Mouse (Mus musculus): ENCODE results near the gene Supt5. TPM values are rescaled to one million over a fixed set of nuclear protein-coding genes. Genes with fewer than 3 reads are reported as not detected.
"Not testable (repeated sequence)": the region's sequence is repeated elsewhere in the genome, so short reads cannot be mapped to it uniquely, and the experiment has no call there.

Supt5 gene
- total RNA-seq (2021) = 10 to 100 TPM; 60.0 to 60.1 TPM
- long read RNA-seq, experiment 1, partial matches to known transcripts = 14 of 18 reads
- long read RNA-seq, experiment 1, other reads (novel, unspliced or antisense) = 3 of 18 reads
- long read RNA-seq, experiment 2, partial matches to known transcripts = 23 of 25 reads
- long read RNA-seq, experiment 2, other reads (novel, unspliced or antisense) = 2 of 25 reads

GRCm38 (mm10) chr7:28338108-28338998 is at the start of gene Supt5:
Gene Supt5, minus strand, starts transcription at chr7:28338746.
- intact Hi-C loops (cut with DNase I; ENCODE audit: low total_unique reads) = no loop called here
- peak; percentile 97 for DNase-seq

DNA sequence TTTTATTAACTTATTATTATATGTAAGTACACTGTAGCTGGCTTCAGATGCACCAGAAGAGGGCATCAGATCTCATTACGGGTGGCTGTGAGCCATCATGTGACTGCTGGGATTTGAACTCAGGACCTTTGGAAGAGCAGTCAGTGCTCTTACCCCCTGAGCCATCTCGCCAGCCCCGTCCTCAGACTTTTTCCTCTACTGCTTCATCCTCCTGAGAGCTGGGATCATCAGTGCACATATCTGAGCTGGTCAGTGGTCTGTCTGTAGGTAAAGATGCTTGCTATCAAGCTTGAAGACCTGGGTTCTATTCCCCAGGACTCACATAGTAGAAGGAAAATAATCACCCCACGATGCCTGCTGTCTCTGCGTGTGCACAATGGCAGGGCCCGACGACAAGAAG is 48.8 kb upstream of the Supt5 start:
- intact Hi-C loops (cut with DNase I; ENCODE audit: low total_unique reads); DNase-seq: not testable (repeated sequence)

GRCm38 (mm10) chr7:28386877-28387276 is 48.3 kb upstream of the Supt5 start:
- DNase-seq; intact Hi-C loops (cut with DNase I; ENCODE audit: low total_unique reads): not testable (repeated sequence)

GRCm38 (mm10) chr7:28386462-28386861 is 47.9 kb upstream of the Supt5 start:
- intact Hi-C loops (cut with DNase I; ENCODE audit: low total_unique reads) = no loop called here

GRCm38 (mm10) chr7:28386007-28386406 is 47.5 kb upstream of the Supt5 start:
- intact Hi-C loops (cut with DNase I; ENCODE audit: low total_unique reads) = no loop called here
- DNase-seq = no peak

More at GRCm38 (mm10) chr7:28386462-28386861, 47.9 kb upstream of the Supt5 start:
- DNase-seq = peak; percentile 85

GRCm38 (mm10) chr7:28385196-28385595 is 46.6 kb upstream of the Supt5 start:
- intact Hi-C loops (cut with DNase I; ENCODE audit: low total_unique reads) = no loop called here
- no peak for DNase-seq

DNA sequence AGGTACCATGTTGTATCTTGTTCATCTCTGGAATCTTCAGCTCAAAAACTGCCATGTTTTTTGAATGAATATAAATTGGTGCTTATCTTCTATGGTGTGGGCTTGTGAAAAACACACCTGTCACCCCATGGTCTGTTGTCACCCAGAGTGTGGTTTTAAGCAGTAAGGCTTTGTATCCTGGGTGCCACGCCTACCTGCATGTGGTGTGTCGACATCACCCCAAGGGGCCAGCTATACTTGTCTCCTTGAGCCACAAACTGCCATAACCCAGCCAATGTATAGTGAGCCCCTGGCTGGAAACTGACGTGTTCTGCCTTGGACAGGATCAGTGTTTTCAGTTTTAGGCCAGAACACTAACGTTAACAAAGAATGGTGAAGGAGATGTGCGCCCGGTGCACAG is 45.6 kb upstream of the Supt5 start:
- no peak for DNase-seq
- intact Hi-C loops (cut with DNase I; ENCODE audit: low total_unique reads) = no loop called here

GRCm38 (mm10) chr7:28383606-28384005 is 45.1 kb upstream of the Supt5 start:
- intact Hi-C loops (cut with DNase I; ENCODE audit: low total_unique reads) = no loop called here
- DNase-seq = no peak

DNA sequence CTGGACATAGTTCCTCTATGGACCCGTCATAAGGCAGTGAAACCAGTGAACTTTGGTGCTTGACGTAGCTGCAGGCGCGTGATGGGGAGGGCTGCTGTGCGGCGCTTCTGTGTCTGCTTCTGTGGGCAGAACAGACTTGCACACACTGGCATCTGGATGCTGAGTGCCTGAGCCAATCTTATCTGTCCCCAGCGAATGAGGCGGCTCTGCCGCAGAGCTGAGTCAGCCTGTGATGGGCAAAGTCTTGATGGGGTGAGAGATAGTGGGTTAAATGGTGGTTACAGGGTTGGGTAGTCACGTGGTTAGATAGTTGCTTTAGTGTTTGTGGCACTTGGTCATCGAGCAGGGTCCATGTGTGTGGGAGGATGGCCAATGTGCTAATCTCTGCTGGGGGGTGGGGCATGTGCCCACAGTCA is 44.4 kb upstream of the Supt5 start:
- DNase-seq = peak; percentile 49
- intact Hi-C loops (cut with DNase I; ENCODE audit: low total_unique reads) = no loop called here

- no peak for DNase-seq
- intact Hi-C loops (cut with DNase I; ENCODE audit: low total_unique reads) = no loop called here
These were observed 43.9 kb upstream of the Supt5 start for GRCm38 (mm10) chr7:28382347-28382951.

GRCm38 (mm10) chr7:28381938-28382337 is 43.4 kb upstream of the Supt5 start:
- intact Hi-C loops (cut with DNase I; ENCODE audit: low total_unique reads) = no loop called here
- peak; percentile 86 for DNase-seq

DNA sequence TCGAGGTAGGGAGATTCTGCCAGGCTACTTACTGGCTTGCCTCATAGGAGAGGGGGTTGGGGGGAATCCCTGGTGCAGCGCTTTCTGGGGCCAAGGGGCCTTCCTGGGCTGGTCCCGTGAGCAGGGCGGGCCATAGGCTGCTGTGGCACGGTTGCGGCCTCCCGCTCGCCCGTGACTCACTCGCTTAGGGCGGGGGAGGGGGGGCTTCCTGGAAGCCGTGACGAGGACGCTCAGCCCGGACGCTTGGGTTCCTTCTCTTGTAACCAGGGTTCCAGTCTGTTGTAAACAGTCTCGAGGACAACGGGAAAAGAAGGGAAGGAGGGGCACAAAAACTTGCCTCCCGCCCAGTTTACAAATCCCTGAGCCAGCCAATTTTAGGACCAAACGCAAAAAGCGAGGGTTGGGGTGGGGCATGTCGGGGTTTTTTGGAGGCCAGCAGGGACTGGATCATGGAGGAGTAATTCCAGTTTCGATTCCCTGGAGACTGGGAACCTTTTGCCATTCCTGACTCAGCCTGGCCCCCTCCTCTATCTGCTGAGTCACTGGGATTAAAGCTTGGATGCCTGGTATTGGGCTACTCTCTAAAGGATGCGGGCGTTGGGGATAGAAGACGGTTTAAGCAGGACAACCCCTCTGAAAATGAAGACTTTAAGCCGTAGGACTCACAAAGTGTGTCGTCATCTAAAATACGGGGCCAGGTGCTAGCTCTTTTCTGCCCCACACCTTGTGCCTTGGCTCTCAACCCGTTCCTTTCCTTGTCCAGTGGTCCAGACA is 42.7 kb upstream of the Supt5 start:
- DNase-seq = peak; percentile 87
- intact Hi-C loops (cut with DNase I; ENCODE audit: low total_unique reads) = no loop called here

- DNase-seq = no peak
- intact Hi-C loops (cut with DNase I; ENCODE audit: low total_unique reads) = no loop called here
These were observed 41.9 kb upstream of the Supt5 start, which contains the start of gene Zfp36 for GRCm38 (mm10) chr7:28380237-28381016. Gene Zfp36, minus strand, starts transcription at chr7:28380253.

- peak; percentile 96 for DNase-seq
- intact Hi-C loops (cut with DNase I; ENCODE audit: low total_unique reads) = no loop called here
These were observed 40.5 kb upstream of the Supt5 start for GRCm38 (mm10) chr7:28378769-28379651.

- intact Hi-C loops (cut with DNase I; ENCODE audit: low total_unique reads) = no loop called here
- DNase-seq = peak; percentile 45
These were observed 39.6 kb upstream of the Supt5 start for GRCm38 (mm10) chr7:28378066-28378690.

GRCm38 (mm10) chr7:28377190-28378065 is 38.9 kb upstream of the Supt5 start:
- peak; percentile 48 for DNase-seq
- intact Hi-C loops (cut with DNase I; ENCODE audit: low total_unique reads) = no loop called here
